Mouse (Mus musculus) retina, postnatal 1 day (tissue): ENCODE results near the gene 4930558C23Rik.
"Not testable (repeated sequence)": the region's sequence is repeated elsewhere in the genome, so short reads cannot be mapped to it uniquely, and the experiment has no call there.

ENCODE experiments used
- DNase-seq: peaks from one replicate; pipeline ENCODE4 v3.0.0-alpha.2; 2012

The 4930558C23Rik gene

GRCm38 (mm10) chr3:95402741-95403140, at the start of gene 4930558C23Rik:
Gene 4930558C23Rik (minus strand): TSS chr3:95402841.
- DNase-seq, result no peak

DNA sequence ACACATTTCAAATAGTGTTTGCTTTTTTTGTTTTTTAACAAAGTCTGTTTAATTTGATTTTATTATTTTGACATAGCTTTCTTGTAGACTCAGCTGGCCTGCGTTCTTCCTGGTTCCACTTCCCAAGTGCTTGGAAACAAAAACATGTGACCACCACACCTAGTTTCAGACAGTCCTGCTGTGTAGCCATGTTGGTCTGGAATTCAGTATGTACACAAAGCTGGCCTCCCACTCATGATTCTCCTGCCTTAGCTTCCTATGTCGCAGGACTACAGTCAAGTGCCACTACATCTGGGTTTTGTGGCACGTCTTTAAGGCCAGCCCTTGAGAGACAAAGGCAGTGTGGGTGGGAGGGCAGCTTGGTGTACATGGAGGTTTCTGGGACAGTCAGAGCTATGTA, 48.3 kb upstream of the 4930558C23Rik start:
- no peak for DNase-seq

DNA sequence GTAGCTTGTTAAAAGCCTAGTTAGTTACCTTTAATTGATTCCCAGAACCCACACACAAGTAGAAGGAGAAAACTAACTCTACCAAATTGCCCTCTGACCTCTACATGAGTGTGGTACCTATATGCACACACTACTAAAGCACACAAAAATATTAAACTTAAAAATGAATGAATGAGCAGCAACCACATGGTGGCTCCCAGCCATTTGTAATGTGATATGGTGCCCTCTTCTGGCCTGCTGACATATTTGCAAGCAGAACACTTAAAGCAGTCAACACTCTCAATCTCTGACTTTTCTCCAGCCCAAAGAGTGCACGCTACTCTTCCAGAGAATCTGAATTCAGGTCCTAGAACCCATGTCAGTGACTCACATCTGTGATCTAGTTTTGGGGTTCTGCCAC, 47.8 kb upstream of the 4930558C23Rik start:
- peak; percentile 67 for DNase-seq

GRCm38 (mm10) chr3:95445311-95445710, 42.7 kb upstream of the 4930558C23Rik start:
- no peak for DNase-seq

GRCm38 (mm10) chr3:95442406-95443117, 39.9 kb upstream of the 4930558C23Rik start:
- no peak for DNase-seq

DNA sequence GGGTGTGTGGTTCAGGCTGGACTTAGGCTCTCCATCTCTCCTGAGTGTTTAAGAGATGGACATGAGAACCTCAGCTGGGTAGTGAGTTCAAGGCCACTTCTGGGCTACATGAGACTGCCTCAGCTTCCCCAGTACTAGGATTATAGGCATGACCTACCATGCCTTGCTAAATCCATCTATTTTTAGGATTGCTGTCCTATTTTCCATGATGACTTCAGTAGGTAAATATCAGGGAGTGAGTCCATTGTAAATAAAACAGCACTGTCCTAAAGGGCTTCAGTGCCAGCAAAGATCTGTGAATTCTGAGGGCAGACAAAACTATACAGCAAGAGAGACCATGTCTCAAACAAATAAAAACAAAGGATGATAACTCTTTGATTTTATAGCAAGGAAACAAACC, 37.0 kb upstream of the 4930558C23Rik start:
- no peak for DNase-seq

- not testable (repeated sequence) for DNase-seq
Observed at GRCm38 (mm10) chr3:95438636-95439035, 36.0 kb upstream of the 4930558C23Rik start.

DNA sequence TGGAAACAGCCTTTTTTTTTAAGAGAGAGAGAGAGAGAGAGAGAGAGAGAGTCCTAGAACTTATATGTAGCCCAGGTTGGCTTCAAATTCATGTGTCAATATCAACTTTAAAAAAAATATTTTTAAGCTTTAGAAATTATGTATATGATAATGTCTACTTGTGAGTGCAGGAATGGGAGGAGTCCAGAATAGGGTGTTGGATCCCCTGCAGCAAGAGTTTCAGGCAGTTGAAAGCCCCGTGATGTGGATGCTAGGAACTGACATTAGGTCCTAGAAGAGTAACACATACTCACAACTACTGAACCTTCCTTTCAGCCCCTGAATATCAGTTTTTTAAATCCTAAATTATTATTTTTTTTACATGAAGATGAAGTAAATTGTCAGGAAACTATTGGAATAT, 32.9 kb upstream of the 4930558C23Rik start:
- no peak for DNase-seq

DNA sequence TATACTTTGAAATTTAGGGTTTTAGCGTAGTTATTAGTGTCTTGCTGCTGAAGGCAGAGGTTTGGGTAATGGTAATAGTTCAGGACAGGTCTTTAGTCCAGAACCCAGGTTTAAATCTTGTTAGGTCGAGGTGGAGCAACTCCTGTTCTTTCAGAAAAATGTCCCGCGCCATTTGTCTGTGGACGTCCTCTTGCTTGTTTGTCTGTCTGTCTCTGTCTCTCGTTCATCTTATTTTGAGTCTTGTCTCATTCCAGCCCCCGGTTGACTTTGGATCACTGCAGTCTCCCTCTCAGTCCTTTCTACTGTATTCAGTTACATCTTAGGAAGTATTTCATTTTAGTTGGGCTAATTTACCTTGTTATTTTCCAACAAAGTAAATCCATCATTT, 32.3 kb upstream of the 4930558C23Rik start:
- peak; percentile 4 for DNase-seq

DNA sequence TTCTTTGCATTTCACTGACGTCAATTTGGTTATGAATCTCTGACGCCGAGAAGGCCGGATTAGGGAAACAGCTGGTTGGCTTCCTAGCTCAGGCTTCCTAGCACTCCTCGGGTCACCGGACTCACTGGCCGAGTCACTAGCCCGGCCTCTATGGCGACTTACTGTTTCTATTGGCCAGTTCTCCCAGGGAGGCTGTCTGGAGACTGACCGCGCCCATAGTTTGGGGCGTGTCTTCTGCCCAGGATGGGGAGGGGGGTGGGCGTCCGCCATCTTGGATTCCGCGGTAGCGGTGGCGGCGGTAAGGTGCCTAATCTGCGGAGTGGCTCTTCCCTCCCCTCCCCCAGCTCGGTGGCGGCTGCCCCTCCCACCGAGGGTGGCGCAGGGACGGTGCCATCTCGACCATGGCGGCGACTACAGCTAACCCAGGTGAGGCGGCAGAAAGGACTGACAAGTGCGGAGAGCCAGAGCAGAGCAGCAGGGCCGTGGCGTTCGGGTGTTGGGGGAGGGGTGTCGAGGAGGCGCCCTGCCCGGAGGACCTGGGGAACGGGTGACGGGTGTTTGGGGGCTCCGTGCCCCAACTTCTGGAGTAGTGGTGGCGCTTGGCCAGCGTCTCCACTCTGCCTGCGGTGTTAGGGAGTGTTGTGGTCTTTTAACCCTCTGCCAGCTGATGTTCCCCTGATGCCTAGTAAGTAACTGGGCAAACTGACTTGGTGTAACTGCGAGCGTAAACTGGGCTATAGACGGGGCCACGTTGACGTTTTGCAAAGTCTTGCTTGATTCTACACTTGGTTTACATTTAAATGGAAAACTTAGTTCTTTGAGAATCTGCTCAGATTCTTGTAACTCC, 31.7 kb upstream of the 4930558C23Rik start, which contains the start of gene Arnt:
Arnt (plus strand) TSS at position 253 of the 847 bp plus-strand sequence.
- peak; percentile 98 for DNase-seq

- DNase-seq, result no peak
Observed at GRCm38 (mm10) chr3:95433301-95433915, 30.8 kb upstream of the 4930558C23Rik start.

DNA sequence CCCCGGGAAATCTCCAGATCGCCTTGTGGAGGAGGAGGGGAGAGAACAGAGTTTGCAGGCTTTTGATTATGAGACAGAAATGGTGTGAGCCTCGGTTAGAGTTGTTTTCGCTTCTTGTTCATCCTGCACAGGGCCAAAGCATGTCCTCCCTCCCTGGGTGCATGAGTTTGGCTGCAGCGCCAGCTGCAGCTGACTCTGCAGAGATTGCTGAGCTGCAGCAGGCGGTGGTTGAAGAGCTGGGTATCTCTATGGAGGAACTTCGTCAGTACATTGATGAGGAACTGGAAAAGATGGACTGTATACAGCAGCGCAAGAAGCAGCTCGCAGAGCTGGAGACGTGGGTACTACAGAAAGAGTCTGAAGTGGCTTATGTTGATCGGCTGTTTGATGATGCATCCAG, 25.8 kb upstream of the 4930558C23Rik start:
- DNase-seq, result not testable (repeated sequence)

GRCm38 (mm10) chr3:95427891-95428238, 25.2 kb upstream of the 4930558C23Rik start:
- peak; percentile 21 for DNase-seq

DNA sequence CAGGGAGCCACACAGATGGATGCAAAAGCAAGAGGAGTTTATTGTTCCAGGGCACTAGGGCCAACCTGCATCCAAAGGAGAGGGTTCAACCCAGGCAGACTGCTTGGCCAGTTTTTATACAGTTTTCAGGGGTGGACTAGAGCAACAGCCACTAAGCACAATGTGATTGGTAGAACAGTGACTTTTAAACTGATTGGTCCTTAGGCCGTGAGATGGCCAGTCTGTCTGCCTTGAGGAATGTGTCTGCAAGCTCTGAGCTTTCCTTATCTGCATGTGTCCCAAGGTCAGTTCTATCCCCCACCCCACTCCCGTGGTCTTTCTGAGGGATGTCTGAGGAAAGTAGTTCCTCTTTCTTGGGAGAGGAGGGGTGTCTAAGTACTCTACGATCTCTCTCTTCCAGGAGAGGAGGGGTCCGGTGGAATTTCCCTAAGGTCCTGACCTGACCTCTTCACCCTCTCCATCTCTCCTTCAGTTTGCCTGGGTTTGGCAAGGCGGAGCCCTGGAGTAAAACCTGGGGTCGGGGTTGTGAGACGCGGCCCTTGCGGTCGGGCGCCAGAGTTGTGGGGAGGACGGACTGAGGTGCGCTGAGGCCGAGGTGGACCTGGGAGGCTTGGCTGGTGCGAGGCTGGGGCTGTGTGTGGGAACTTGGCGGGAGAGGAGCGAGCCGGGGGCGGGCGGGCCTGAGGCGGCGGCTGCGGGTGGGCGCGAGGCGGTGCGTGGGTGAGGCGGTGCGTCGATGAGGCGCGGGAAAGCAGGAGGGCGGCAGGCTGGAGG, 24.7 kb upstream of the 4930558C23Rik start:
- not testable (repeated sequence) for DNase-seq

GRCm38 (mm10) chr3:95426476-95426875, 23.8 kb upstream of the 4930558C23Rik start:
- not testable (repeated sequence) for DNase-seq

DNA sequence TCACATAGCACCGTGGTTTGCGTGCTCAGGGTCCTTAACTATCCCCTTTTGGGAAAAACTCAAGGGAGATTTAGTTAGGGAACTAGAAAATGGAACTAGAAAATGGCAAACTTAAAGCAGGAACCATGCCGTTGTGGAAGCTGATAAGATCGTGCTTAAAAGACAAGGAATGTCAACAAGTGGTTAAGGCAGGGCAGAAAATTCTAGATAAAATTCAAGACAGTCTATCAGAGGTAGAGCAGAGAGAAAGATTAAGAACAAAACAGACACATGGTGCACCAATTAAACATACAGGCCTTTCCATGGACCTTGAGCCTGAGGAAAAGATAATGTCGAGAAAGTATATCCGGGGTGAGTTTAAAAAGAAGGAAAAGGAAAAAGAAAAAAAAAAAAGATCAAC, 15.2 kb upstream of the 4930558C23Rik start:
- DNase-seq, result no peak

DNA sequence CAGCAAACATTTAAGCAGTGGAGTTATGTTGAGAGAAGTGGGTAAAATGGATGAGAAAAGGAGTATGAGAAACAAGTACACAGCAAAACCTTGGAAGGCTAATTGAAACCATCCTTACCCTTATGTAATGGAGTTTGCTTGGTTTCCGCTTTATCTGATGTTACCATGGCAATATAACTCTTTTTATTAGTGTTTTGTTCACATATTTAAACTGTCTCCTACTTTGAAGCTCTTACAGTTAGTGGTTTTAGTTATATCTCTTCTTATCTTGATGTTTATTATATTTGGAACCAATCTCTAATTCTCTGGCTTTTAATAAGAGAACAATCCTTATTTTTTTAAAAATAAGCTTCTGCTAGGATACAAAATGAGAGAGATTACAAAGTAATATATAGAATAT, 9.6 kb upstream of the 4930558C23Rik start:
- DNase-seq, result no peak

DNA sequence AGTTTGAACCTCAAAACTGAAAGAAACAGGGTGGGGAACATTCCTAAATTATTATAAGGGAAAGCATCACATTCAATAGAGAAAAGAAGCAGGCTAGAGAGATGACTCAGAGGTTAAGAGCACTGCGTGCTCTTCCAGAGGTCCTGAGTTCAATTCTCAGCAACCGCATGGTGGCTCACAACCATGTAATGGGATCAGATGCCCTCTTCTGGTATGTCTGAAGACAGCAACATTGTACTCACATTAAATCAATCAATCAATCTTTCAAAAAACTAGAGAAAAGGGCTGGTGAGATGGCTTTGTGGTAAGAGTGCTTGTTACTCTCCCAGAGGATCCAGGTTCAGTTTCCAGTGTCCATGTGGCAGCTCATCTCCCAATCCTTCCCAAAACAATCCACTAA, 6.2 kb upstream of the 4930558C23Rik start:
- no peak for DNase-seq

DNA sequence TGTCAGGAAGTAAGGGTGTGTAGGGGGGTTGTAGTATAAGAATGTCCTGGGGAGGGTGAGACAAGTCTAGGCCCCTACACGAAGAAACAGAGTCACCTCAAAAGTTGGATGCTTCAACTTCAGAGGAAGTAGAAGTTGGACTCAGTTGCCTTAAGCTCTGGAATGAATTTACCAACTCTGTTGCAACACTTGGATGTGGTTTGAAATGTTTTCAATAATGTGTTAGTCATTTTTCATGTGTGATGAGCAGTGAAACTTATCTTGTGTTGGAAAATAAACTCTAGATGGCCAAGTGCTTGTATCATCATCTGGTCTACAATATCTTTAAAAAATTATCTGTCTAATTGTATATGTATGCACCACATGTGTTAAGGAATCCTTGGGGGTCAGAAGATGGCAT, 5.1 kb upstream of the 4930558C23Rik start:
- DNase-seq, result no peak

DNA sequence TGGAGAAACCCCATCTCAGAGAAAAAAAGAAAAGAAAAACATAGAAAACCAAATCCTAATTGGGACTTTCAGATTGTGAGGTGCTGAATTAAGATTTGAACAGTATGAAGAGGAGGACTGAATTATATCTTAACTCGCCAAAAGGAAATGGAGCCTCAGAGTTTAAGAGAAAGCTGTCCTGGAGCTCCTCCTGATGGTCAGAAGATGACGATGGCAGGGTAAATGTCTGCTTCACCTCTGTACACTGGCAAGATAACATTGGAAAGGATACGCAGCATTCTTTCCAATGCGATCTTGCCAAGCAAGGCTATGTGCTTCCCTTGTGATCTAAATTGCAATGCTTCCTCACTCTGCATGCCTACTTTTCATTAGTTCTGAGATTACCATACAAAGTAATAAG, 8.3 kb downstream of the 4930558C23Rik start:
- DNase-seq, result peak; percentile 6

GRCm38 (mm10) chr3:95385401-95386075, 17.1 kb downstream of the 4930558C23Rik start:
- no peak for DNase-seq

GRCm38 (mm10) chr3:95373208-95373607, 29.4 kb downstream of the 4930558C23Rik start:
- no peak for DNase-seq
